Mouse (Mus musculus) MEL (cell line): Measurements from ENCODE around the gene Scn8a. TPM values are rescaled to one million over a fixed set of nuclear protein-coding genes. Genes with fewer than 3 reads are reported as not detected.

Experiments
- DNase-seq: peaks from one replicate; pipeline ENCODE4 v3.0.0; 2011; ENCODE audit warnings: low read depth, low spot score
- H3K27ac ChIP-seq: 2 replicates; pipeline ENCODE4 v1.5.1; 2012; ENCODE audit warnings: low read depth, mild to moderate bottlenecking, control low read depth, low read length, moderate library complexity; ENCODE audit not compliant: control insufficient read depth
- H3K27me3 ChIP-seq, 2 experiments: fragments of 150-350 bp in 1 of 2; sonication (generic) in 1 of 2; 2 replicates each; pipeline ENCODE4 v1.6.1; 2012; ENCODE audit warnings: low read length in 2 of 2, mild to moderate bottlenecking in 2 of 2, improper control_type of control experiment in 1 of 2, moderate library complexity in 1 of 2; ENCODE audit not compliant: insufficient read depth in 2 of 2, control insufficient read depth in 1 of 2
- H3K36me3 ChIP-seq, 2 experiments: 2 replicates each; pipeline ENCODE4 v1.6.1; 2012 to 2014; ENCODE audit warnings: low read length in 2 of 2, improper control_type of control experiment in 1 of 2, inconsistent platforms in 1 of 2, mild to moderate bottlenecking in 1 of 2; ENCODE audit not compliant: insufficient read depth in 2 of 2, control insufficient read depth in 1 of 2
- H3K4me1 ChIP-seq, 2 experiments: fragments of 150-350 bp in 1 of 2; sonication (generic) in 1 of 2; 2 replicates each; pipeline ENCODE4 v1.6.1; 2012; ENCODE audit warnings: low read length in 2 of 2, improper control_type of control experiment in 1 of 2, mild to moderate bottlenecking in 1 of 2; ENCODE audit not compliant: insufficient read depth in 2 of 2, control insufficient read depth in 1 of 2
- H3K4me3 ChIP-seq, 2 experiments: fragments of 150-350 bp in 1 of 2; sonication (generic) in 1 of 2; 2 replicates each; pipeline ENCODE4 v1.5.1; 2012; ENCODE audit warnings: low read depth in 2 of 2, low read length in 2 of 2, mild to moderate bottlenecking in 2 of 2, moderate library complexity in 2 of 2, control low read depth in 1 of 2, improper control_type of control experiment in 1 of 2; ENCODE audit not compliant: control insufficient read depth in 1 of 2, insufficient read depth in 1 of 2
- H3K79me2 ChIP-seq: 2 replicates; pipeline ENCODE4 v1.6.1; 2012; ENCODE audit warnings: mild to moderate bottlenecking, low read length, moderate library complexity; ENCODE audit not compliant: control insufficient read depth, poor library complexity, insufficient read depth
- H3K9ac ChIP-seq: 2 replicates; pipeline ENCODE4 v1.6.1; 2012; ENCODE audit warnings: low read depth, mild to moderate bottlenecking, control low read depth, low read length, moderate library complexity; ENCODE audit not compliant: control insufficient read depth, poor library complexity, severe bottlenecking
- H3K9me3 ChIP-seq: fragments of 150-350 bp; sonication (generic); replicated peaks from 2 replicates; pipeline ENCODE4 v1.6.1; 2012; ENCODE audit warnings: mild to moderate bottlenecking, low read length, improper control_type of control experiment, moderate library complexity; ENCODE audit not compliant: insufficient read depth
- BHLHE40 ChIP-seq: IDR thresholded peaks from 2 replicates; pipeline ENCODE4 v1.6.1; 2012; ENCODE audit warnings: low read depth, mild to moderate bottlenecking, inconsistent platforms, low read length, improper control_type of control experiment, borderline replicate concordance
- CHD1 ChIP-seq: IDR thresholded peaks from 2 replicates; pipeline ENCODE4 v1.6.1; 2012; ENCODE audit warnings: low read depth, mild to moderate bottlenecking, inconsistent platforms, low read length, improper control_type of control experiment
- CTCF ChIP-seq, 3 experiments: IDR thresholded peaks in 2 of 3; conservative IDR thresholded peaks in 1 of 3; 2 replicates each; pipeline ENCODE4 v1.5.1; 2011 to 2012; ENCODE audit warnings: low read length in 3 of 3, low read depth in 2 of 3, mild to moderate bottlenecking in 2 of 3, improper control_type of control experiment in 1 of 3, inconsistent platforms in 1 of 3, mixed read lengths in 1 of 3, moderate library complexity in 1 of 3; ENCODE audit not compliant: control insufficient read depth in 1 of 3, insufficient read depth in 1 of 3, poor library complexity in 1 of 3, severe bottlenecking in 1 of 3
- E2F4 ChIP-seq: IDR thresholded peaks from 2 replicates; pipeline ENCODE4 v1.6.1; 2011; ENCODE audit warnings: low read depth, low read length, improper control_type of control experiment, borderline replicate concordance
- ELF1 ChIP-seq: IDR thresholded peaks from 2 replicates; pipeline ENCODE4 v1.6.1; 2014; ENCODE audit warnings: low read depth, mild to moderate bottlenecking, inconsistent platforms, low read length, improper control_type of control experiment, moderate library complexity
- EP300 ChIP-seq, 2 experiments: IDR thresholded peaks; 2 replicates each; pipeline ENCODE4 v1.6.1; 2011; ENCODE audit warnings: improper control_type of control experiment in 2 of 2, low read length in 2 of 2, low read depth in 1 of 2, mild to moderate bottlenecking in 1 of 2
- ETS1 ChIP-seq: IDR thresholded peaks from 2 replicates; pipeline ENCODE4 v1.6.1; 2012; ENCODE audit warnings: low read depth, mild to moderate bottlenecking, inconsistent platforms, low read length, improper control_type of control experiment, moderate library complexity
- GATA1 ChIP-seq: IDR thresholded peaks from 2 replicates; pipeline ENCODE4 v1.6.1; 2011; ENCODE audit warnings: low read depth, low read length, improper control_type of control experiment
- JUND ChIP-seq: IDR thresholded peaks from 2 replicates; pipeline ENCODE4 v1.6.1; 2011; ENCODE audit warnings: low read depth, mild to moderate bottlenecking, improper control_type of control experiment, low read length
- KAT2A ChIP-seq: conservative IDR thresholded peaks from 2 replicates; pipeline ENCODE4 v1.6.1; 2012; ENCODE audit warnings: low read depth, low read length, improper control_type of control experiment, inconsistent platforms
- MAZ ChIP-seq: IDR thresholded peaks from 2 replicates; pipeline ENCODE4 v1.6.1; 2012; ENCODE audit warnings: low read depth, mild to moderate bottlenecking, inconsistent platforms, low read length, improper control_type of control experiment
- MYB ChIP-seq: IDR thresholded peaks from 2 replicates; pipeline ENCODE4 v1.6.1; 2011; ENCODE audit warnings: mild to moderate bottlenecking, low read depth, low read length, improper control_type of control experiment
- MYC ChIP-seq: IDR thresholded peaks from 2 replicates; pipeline ENCODE4 v1.6.1; 2011; ENCODE audit warnings: low read depth, mild to moderate bottlenecking, low read length, improper control_type of control experiment, moderate library complexity
- NELFE ChIP-seq: IDR thresholded peaks from 2 replicates; pipeline ENCODE4 v1.6.1; 2011; ENCODE audit warnings: low read depth, low read length, improper control_type of control experiment
- NRF1 ChIP-seq: IDR thresholded peaks from 2 replicates; pipeline ENCODE4 v1.6.1; 2014; ENCODE audit warnings: low read depth, mild to moderate bottlenecking, inconsistent platforms, low read length, improper control_type of control experiment, moderate library complexity; ENCODE audit not compliant: poor library complexity, insufficient read depth, severe bottlenecking
- POLR2A ChIP-seq, 2 experiments: IDR thresholded peaks; 2 replicates each; pipeline ENCODE4 v1.6.1; 2011 to 2012; ENCODE audit warnings: low read length in 2 of 2, mild to moderate bottlenecking in 2 of 2, control low read depth in 1 of 2, improper control_type of control experiment in 1 of 2, low read depth in 1 of 2, moderate library complexity in 1 of 2; ENCODE audit not compliant: control insufficient read depth in 1 of 2, insufficient read depth in 1 of 2, poor library complexity in 1 of 2
- POLR2AphosphoS5 ChIP-seq: IDR thresholded peaks from 2 replicates; pipeline ENCODE4 v1.6.1; 2012; ENCODE audit warnings: low read depth, borderline replicate concordance, mild to moderate bottlenecking, inconsistent platforms, low read length, moderate library complexity, mixed read lengths
- RCOR1 ChIP-seq: IDR thresholded peaks from 2 replicates; pipeline ENCODE4 v1.6.1; 2012; ENCODE audit warnings: low read depth, mild to moderate bottlenecking, inconsistent platforms, low read length, improper control_type of control experiment
- SIN3A ChIP-seq: IDR thresholded peaks from 2 replicates; pipeline ENCODE4 v1.6.1; 2012; ENCODE audit warnings: low read length, improper control_type of control experiment, inconsistent platforms
- SMC3 ChIP-seq: IDR thresholded peaks from 2 replicates; pipeline ENCODE4 v1.6.1; 2011; ENCODE audit warnings: low read depth, low read length, improper control_type of control experiment
- TBP ChIP-seq: IDR thresholded peaks from 2 replicates; pipeline ENCODE4 v1.8.0; 2011; ENCODE audit warnings: low read depth, low read length, improper control_type of control experiment
- USF1 ChIP-seq: IDR thresholded peaks from 2 replicates; pipeline ENCODE4 v1.6.1; 2014; ENCODE audit warnings: low read depth, mild to moderate bottlenecking, inconsistent platforms, low read length, improper control_type of control experiment, moderate library complexity
- ZC3H11A ChIP-seq: IDR thresholded peaks from 2 replicates; pipeline ENCODE4 v1.6.1; 2012; ENCODE audit warnings: low read depth, mild to moderate bottlenecking, inconsistent platforms, low read length, improper control_type of control experiment
- ZMIZ1 ChIP-seq: IDR thresholded peaks from 2 replicates; pipeline ENCODE4 v1.6.1; 2012; ENCODE audit warnings: low read depth, mild to moderate bottlenecking, inconsistent platforms, low read length, improper control_type of control experiment, moderate library complexity
- polyA plus RNA-seq, 2 experiments: library from polyadenylated mRNA; stranded (reverse) in 1 of 2; unstranded in 1 of 2; fragments of >175 nt in 1 of 2; fragments of >200 nt in 1 of 2; gene quantifications; 2 replicates each; pipeline versions ENCODE4 v1.2.1 to v1.2.4; 2012; ENCODE audit warnings: low replicate concordance in 2 of 2, low read depth in 1 of 2; ENCODE audit not compliant: insufficient read length in 2 of 2, insufficient read depth in 1 of 2, missing spikeins in 1 of 2
- total RNA-seq: library from RNA; depleted of rRNA; stranded (reverse); fragments of 300-350 nt; gene quantifications from 2 replicates; pipeline ENCODE4 v1.2.3, GENCODE M21; 2012

The Scn8a gene
- total and polyA plus RNA-seq, 3 experiments, result 0.01 to 0.08 TPM; not detected in 1

DNA sequence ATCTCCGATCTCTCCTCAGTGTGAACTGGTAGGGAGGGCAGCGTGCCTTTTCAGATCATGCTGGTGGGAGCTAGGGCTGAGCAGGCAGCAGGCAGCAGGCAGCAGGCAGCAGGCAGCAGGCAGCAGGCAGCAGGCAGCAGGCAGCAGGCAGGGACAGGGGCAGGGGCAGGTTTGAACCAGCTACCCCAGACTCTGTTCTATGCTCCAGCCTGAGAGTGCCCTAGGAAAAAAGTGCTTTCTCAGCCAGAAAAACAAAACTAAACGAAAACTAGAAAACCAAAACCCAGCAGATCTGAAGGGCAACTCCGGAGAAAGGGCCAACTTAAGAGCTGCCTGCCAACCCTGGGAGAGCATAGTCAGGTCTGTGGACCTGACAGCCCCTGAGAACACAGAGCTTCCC lies 199.0 kb downstream of the Scn8a start:
- H3K9me3 ChIP-seq, result no peaks in the 10 kb centered on the region
- DNase-seq, result no peak
- H3K4me3 ChIP-seq, result no peak overlapping the region

DNA sequence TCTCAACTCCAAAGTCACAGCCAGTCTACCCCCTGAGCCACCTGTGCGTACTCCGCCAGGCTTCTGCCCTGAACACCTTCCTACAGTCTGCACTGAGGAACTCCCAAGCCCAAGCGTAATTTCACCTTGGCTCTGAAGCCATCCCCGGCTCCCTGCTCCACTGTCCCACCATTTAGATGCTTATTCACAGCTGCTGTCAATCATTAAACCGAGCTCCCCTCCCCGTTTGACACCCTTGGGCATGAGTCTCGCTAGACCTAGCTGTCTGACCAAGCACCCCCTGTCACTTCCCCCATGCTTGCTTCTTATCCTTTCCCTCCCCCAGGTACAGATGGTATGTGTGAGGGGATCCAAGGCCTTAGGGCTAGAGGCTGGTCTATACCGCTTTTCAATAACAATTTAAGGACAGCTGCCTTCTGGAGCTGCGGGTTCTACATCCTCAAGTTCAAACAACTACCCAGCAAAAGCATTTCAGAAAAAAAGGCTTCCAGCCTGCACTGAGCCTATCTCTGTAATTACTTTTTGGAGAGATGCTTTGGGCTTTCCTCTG lies 200.1 kb downstream of the Scn8a start:
- no peaks in the 10 kb centered on the region for H3K36me3 ChIP-seq
- H3K9me3 ChIP-seq, result no peaks in the 10 kb centered on the region
- no peak overlapping the region for H3K27ac ChIP-seq
- no peak overlapping the region for H3K9ac ChIP-seq
- H3K27me3 ChIP-seq, result peaks cover 8 to 24% of the 10 kb centered on the region in 2 experiments
- TF ChIP-seq SIN3A (no peak), ZMIZ1 (no peak), EP300 (IDR thresholded peaks at IDR 0.05; ENCODE audit: low read depth in 1 of 2, low read length in 2 of 2) (no peak), JUND (no peak), GATA1 (no peak), E2F4 (no peak), RCOR1 (no peak), CHD1 (no peak), SMC3 (no peak), BHLHE40 (no peak), TBP (no peak)
- H3K79me2 ChIP-seq, result no peaks in the 10 kb centered on the region
- DNase-seq, result no peak
- H3K4me3 ChIP-seq, result no peak overlapping the region
- H3K4me1 ChIP-seq, result no peaks in the 10 kb centered on the region

More for the DNA sequence above, 199.0 kb downstream of the Scn8a start:
- Histone ChIP-seq H3K9ac (no peak overlapping the region), H3K36me3 (no peaks in the 10 kb centered on the region), H3K27ac (no peak overlapping the region), H3K27me3 (peaks cover 8 to 20% of the 10 kb centered on the region in 2 experiments), H3K4me1 (no peaks in the 10 kb centered on the region), H3K79me2 (no peaks in the 10 kb centered on the region)
- TF ChIP-seq CTCF (IDR thresholded peaks at IDR 0.05 in 2 of 3, conservative IDR thresholded peaks at IDR 0.05 in 1 of 3; ENCODE audit: control insufficient read depth in 1 of 3, insufficient read depth in 1 of 3, low read depth in 2 of 3, low read length in 3 of 3, poor library complexity in 1 of 3, severe bottlenecking in 1 of 3), result no peak
- TF ChIP-seq SMC3, result no peak
- TF ChIP-seq KAT2A, result no peak
- no peak for TF ChIP-seq POLR2AphosphoS5
- no peak for TF ChIP-seq MAZ
- TF ChIP-seq E2F4, result no peak
- TF ChIP-seq NELFE, result no peak
- TF ChIP-seq MYC, result no peak
- TF ChIP-seq ZC3H11A, result no peak
- TF ChIP-seq MYB, result no peak
- TF ChIP-seq NRF1, result no peak
- TF ChIP-seq ELF1, result no peak
- TF ChIP-seq USF1, result no peak
- TF ChIP-seq BHLHE40, result no peak
- TF ChIP-seq POLR2A (IDR thresholded peaks at IDR 0.05; ENCODE audit: control insufficient read depth in 1 of 2, insufficient read depth in 1 of 2, low read depth in 1 of 2, low read length in 2 of 2, poor library complexity in 1 of 2), result no peak
- no peak for TF ChIP-seq RCOR1
- no peak for TF ChIP-seq GATA1
- no peak for TF ChIP-seq ETS1
- no peak for TF ChIP-seq ZMIZ1
